Mouse (Mus musculus): ENCODE results near the gene Dzip1. TPM values are rescaled to one million over a fixed set of nuclear protein-coding genes. Genes with fewer than 3 reads are reported as not detected.

The Dzip1 gene
- polyA plus RNA-seq, 1 experiment from 2014 or later: 7.3 TPM

DNA sequence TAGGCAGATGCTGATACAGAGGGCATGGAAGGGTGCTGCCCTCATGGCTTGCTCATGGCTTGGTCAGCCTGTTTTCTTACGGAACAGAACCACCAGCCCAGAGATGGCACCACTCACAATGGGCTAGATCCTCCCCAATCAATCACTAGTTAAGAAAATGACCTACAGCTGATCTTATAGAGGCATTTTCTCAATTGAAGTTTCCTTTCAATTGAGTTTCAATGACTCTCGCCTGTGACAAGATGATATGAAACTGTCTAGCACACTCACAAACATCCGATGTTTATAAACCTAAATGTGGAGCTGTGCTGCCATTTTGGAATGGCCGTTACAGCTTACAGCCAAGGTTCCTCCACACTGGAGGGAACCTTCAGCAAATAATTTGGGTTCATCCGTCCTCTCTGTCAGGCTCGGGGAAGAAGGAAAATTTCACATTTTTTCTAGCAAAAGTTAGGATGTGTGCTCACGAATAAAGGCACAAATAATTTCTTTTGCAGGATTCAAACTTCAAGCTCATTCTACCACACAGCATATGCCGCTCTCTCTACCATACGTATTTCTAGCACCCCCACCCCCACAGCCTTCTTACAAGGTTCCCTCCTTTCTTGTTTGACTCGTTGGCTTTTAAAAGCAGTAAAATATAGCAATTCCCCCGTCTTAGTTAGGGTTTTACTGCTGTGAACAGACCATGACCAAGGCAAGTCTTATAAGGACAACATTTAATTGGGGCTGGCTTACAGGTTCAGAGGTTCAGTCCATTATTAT lies 95.7 kb downstream of the Dzip1 start:
- no peak for ATAC-seq (ENCODE audit: insufficient number of reproducible peaks, insufficient read depth, low FRiP score, low read depth)
- H3K36me3 ChIP-seq (ENCODE audit: control insufficient read depth, insufficient read depth, low read length): no peaks in the 10 kb centered on the region
- 84% methylated on average over 11 of the region's 11 CpGs for WGBS

DNA sequence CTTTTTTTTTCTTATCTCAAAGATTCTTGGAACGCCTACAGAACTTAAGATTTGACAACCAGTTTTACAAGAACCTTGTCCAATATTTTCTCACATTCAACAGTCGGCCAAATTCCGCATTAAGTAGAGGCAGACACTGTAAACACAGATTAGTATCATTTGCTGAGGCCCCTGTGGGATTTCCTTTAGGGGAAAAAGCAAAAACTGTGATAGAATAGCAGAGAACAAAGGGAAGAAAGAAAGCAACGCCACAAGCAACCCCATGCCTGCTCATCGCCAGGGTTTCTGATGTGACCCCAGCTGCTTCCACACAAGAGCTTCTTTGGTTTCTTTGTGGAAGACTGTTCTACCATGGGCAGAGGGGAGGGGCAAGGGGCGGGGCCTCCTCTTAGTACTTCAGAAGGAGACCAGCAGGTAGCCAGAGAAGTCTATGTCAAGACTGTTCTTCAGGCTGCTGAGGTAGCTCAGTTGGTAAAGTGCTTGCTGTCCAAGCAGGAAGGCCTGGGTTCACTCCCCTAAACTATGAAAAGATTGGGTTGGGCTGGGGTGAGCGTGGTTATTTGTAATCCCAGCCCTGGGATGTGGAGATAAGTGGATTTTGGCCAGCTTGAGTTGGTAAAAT lies 97.9 kb downstream of the Dzip1 start:
- no peaks in the 10 kb centered on the region for H3K4me1 ChIP-seq (ENCODE audit: control insufficient read depth in 2 of 2, insufficient read depth in 2 of 2, low read length in 2 of 2)
- H3K4me3 ChIP-seq (ENCODE audit: control insufficient read depth in 1 of 2, insufficient read depth in 1 of 2, low read depth in 1 of 2, low read length in 2 of 2): no peak overlapping the region
- WGBS: 51% methylated on average over 7 of the region's 7 CpGs
- no peak overlapping the region for H3K27ac ChIP-seq (replicated peaks in 1 of 2; ENCODE audit: control insufficient read depth in 1 of 2, insufficient read depth in 1 of 2, low read depth in 2 of 2, low read length in 2 of 2)
- ATAC-seq (ENCODE audit: insufficient number of reproducible peaks, insufficient read depth, low FRiP score, low read depth): no peak
- H3K36me3 ChIP-seq (ENCODE audit: control insufficient read depth, insufficient read depth, low read length): no peaks in the 10 kb centered on the region
- H3K9ac ChIP-seq (ENCODE audit: low read length): no peak overlapping the region
- no peaks in the 10 kb centered on the region for H3K9me3 ChIP-seq (ENCODE audit: control insufficient read depth, low read length)
- H3K27me3 ChIP-seq (ENCODE audit: control insufficient read depth, insufficient read depth, low read length): no peaks in the 10 kb centered on the region
- no peak overlapping the region for H3K4me2 ChIP-seq (ENCODE audit: low read length)

More for the DNA sequence above, 95.7 kb downstream of the Dzip1 start:
- Histone ChIP-seq H3K9ac (ENCODE audit: low read length) (no peak overlapping the region), H3K27ac (replicated peaks in 1 of 2; ENCODE audit: control insufficient read depth in 1 of 2, insufficient read depth in 1 of 2, low read depth in 2 of 2, low read length in 2 of 2) (no peak overlapping the region), H3K4me1 (ENCODE audit: control insufficient read depth in 2 of 2, insufficient read depth in 2 of 2, low read length in 2 of 2) (no peaks in the 10 kb centered on the region), H3K4me2 (ENCODE audit: low read length) (no peak overlapping the region), H3K4me3 (ENCODE audit: control insufficient read depth in 1 of 2, insufficient read depth in 1 of 2, low read depth in 1 of 2, low read length in 2 of 2) (no peak overlapping the region), H3K9me3 (ENCODE audit: control insufficient read depth, low read length) (no peaks in the 10 kb centered on the region), H3K27me3 (ENCODE audit: control insufficient read depth, insufficient read depth, low read length) (no peaks in the 10 kb centered on the region)

DNA sequence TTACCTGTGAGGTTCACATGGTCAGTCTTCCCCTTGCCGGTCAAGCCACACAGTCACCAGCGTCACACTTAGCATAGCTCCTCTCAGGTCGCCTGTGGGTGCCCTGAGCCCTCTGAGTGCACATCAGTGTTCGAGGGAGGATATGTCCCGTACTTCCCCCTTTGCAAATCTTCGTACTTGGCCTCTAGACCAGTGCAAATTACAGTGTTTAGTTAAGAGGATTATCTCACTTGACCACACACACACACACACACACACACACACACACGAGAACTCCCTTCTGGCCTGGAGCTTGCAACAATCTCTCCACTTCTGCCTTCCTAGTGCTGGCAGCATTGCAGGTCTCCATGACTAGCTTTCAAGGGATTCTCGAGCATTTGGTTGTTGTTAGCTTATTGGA lies 98.9 kb downstream of the Dzip1 start:
- ATAC-seq (ENCODE audit: insufficient number of reproducible peaks, insufficient read depth, low FRiP score, low read depth): no peak
- Histone ChIP-seq H3K4me2 (ENCODE audit: low read length) (no peak overlapping the region), H3K9ac (ENCODE audit: low read length) (no peak overlapping the region), H3K9me3 (ENCODE audit: control insufficient read depth, low read length) (no peaks in the 10 kb centered on the region), H3K27me3 (ENCODE audit: control insufficient read depth, insufficient read depth, low read length) (no peaks in the 10 kb centered on the region), H3K36me3 (ENCODE audit: control insufficient read depth, insufficient read depth, low read length) (no peaks in the 10 kb centered on the region), H3K27ac (replicated peaks in 1 of 2; ENCODE audit: control insufficient read depth in 1 of 2, insufficient read depth in 1 of 2, low read depth in 2 of 2, low read length in 2 of 2) (no peak overlapping the region), H3K4me1 (ENCODE audit: control insufficient read depth in 2 of 2, insufficient read depth in 2 of 2, low read length in 2 of 2) (no peaks in the 10 kb centered on the region), H3K4me3 (ENCODE audit: control insufficient read depth in 1 of 2, insufficient read depth in 1 of 2, low read depth in 1 of 2, low read length in 2 of 2) (no peak overlapping the region)
- 74% methylated on average over 8 of the region's 8 CpGs for WGBS

Other genes with a start within 250 kb of the Dzip1 start
- gene Abcc4, start 219.2 kb downstream of the Dzip1 start, polyA plus RNA-seq (2014; fragmentation: Nextera tagmentation; extraction: Ambion mirVana): 1.8 and 1.9 TPM in 2 replicates
- gene Cldn10, start 137.6 kb downstream of the Dzip1 start, polyA plus RNA-seq (2014; fragmentation: Nextera tagmentation; extraction: Ambion mirVana): 0.24 and 0.45 TPM in 2 replicates
- 24.4 and 26.5 TPM in 2 replicates for gene Dnajc3, start 12.5 kb upstream of the Dzip1 start, polyA plus RNA-seq (2014; fragmentation: Nextera tagmentation; extraction: Ambion mirVana)
- 9.2 and 10.4 TPM in 2 replicates for gene Uggt2, start 174.0 kb upstream of the Dzip1 start, polyA plus RNA-seq (2014; fragmentation: Nextera tagmentation; extraction: Ambion mirVana)
- 0.11 TPM in 1 of 2 replicates, not detected in the other for gene Hs6st3, start 212.9 kb upstream of the Dzip1 start, polyA plus RNA-seq (2014; fragmentation: Nextera tagmentation; extraction: Ambion mirVana)